Mouse (Mus musculus) forebrain, embryonic 16.5 days (tissue): ENCODE results near the gene Nr2f2. TPM values are rescaled to one million over a fixed set of nuclear protein-coding genes. Genes with fewer than 3 reads are reported as not detected.
A peak's percentile ranks its signal among the peaks of the same experiment; 100 is the strongest.

Source experiments
- ATAC-seq: fragments of 200-750 bp; cut with Nextera tagmentation; 2 replicates; pipeline ENCODE4 v1.8.0; 2017; ENCODE audit warnings: mild to moderate bottlenecking, moderate library complexity
- H3K27ac ChIP-seq: fragments of 300-500 bp; sonication (generic); 2 replicates; pipeline ENCODE4 v1.5.1; 2014; ENCODE audit warnings: low read length, control low read depth
- H3K27me3 ChIP-seq: fragments of 300-500 bp; sonication (generic); replicated peaks from 2 replicates; pipeline ENCODE4 v1.6.1; 2014; ENCODE audit warnings: low read length; ENCODE audit not compliant: control insufficient read depth, insufficient read depth
- H3K36me3 ChIP-seq: fragments of 300-500 bp; sonication (generic); 2 replicates; pipeline ENCODE4 v1.6.1; 2014; ENCODE audit not compliant: control insufficient read depth, insufficient read depth
- H3K4me1 ChIP-seq: fragments of 300-500 bp; sonication (generic); replicated peaks from 2 replicates; pipeline ENCODE4 v1.6.1; 2014; ENCODE audit warnings: low read length; ENCODE audit not compliant: control insufficient read depth, insufficient read depth
- H3K4me2 ChIP-seq: fragments of 300-500 bp; sonication (generic); 2 replicates; pipeline ENCODE4 v1.6.1; 2014; ENCODE audit warnings: mild to moderate bottlenecking, low read length, control low read depth
- H3K4me3 ChIP-seq: fragments of 300-500 bp; sonication (generic); replicated peaks from 2 replicates; pipeline ENCODE4 v1.5.1; 2014; ENCODE audit warnings: mild to moderate bottlenecking, low read length, control low read depth
- H3K9ac ChIP-seq: fragments of 300-500 bp; sonication (generic); replicated peaks from 2 replicates; pipeline ENCODE4 v1.6.1; 2014; ENCODE audit warnings: low read depth, low read length, control low read depth
- H3K9me3 ChIP-seq: fragments of 300-500 bp; sonication (generic); 2 replicates; pipeline ENCODE4 v1.6.1; 2016; ENCODE audit warnings: low read length; ENCODE audit not compliant: control insufficient read depth
- WGBS: fragments of 180-500 bp; shearing (Covaris S2); extraction: QIAGEN DNeasy Blood & Tissue Kit; methylation state at CpG from one replicate; pipeline ENCODE4 v1.1.7; 2014; 5-methylcytosine and 5-hydroxymethylcytosine counted together
- polyA plus RNA-seq: library from polyadenylated mRNA; unstranded; fragments of >200 nt; fragmentation: Nextera tagmentation; extraction: Ambion mirVana; gene quantifications from 2 replicates; pipeline ENCODE4 v1.2.1, GENCODE M21; 2015

The Nr2f2 gene
- polyA plus RNA-seq, 1 experiment from 2014 or later: 88.4 TPM

- H3K9me3 ChIP-seq: no peaks in the 10 kb centered on the region
- peak overlapping the region; percentile 34 for H3K4me2 ChIP-seq
- peak overlapping the region; percentile 27 for H3K4me3 ChIP-seq
- H3K36me3 ChIP-seq: no peaks in the 10 kb centered on the region
- peaks cover 78% of the 10 kb centered on the region for H3K27me3 ChIP-seq
- peak; percentile 24; the same call in 1 of the 2 replicates for ATAC-seq
- H3K9ac ChIP-seq: peak overlapping the region; percentile 46
- 2% methylated on average over 37 of the region's 37 CpGs for WGBS
- peaks cover 4% of the 10 kb centered on the region; the same call in 1 of the 2 replicates for H3K4me1 ChIP-seq
- H3K27ac ChIP-seq: peak overlapping the region; percentile 19; the same call in 1 of the 2 replicates
Measured at GRCm38 (mm10) chr7:70337581-70338264, 28.8 kb downstream of the Nr2f2 start.

DNA sequence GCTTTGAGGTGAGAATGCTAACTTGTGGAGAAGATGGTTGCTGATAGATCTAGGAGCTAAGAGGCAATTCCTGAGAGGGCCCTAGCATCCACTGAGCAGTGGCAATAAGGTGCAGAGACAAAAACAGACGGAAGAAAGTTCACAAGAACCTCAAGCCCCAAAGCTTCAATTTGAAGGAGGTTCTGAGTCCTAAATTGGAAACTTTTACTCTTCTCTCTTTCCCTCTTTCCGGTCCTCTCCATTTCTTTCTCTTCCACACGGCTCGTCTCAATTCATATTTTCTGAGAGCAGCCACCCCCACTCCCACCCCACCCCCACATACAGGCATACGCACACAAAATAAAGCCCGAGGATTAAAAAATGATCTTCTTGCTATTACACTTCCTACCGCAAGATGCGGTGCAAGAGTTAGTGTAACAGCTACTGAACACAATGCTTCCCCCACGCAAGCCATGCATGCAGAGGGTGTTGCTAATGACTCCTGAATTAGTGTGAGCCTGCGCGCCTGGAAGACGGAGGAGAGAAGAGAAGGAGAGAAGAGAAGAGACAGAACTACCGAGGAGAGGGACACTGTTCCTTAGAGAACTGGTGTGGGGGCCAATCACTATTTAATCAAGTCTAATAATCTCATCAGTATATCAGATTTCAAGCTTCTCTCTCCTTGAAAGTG is 29.8 kb downstream of the Nr2f2 start:
- no peak overlapping the region for H3K9ac ChIP-seq
- H3K27me3 ChIP-seq: peaks cover 81% of the 10 kb centered on the region
- no peaks in the 10 kb centered on the region for H3K9me3 ChIP-seq
- WGBS: 12% methylated on average over 13 of the region's 13 CpGs
- no peak overlapping the region for H3K4me3 ChIP-seq
- H3K27ac ChIP-seq: no peak overlapping the region
- 0 out of 2 replicates have a peak, but pooled peaks have one; percentile 34 for ATAC-seq
- no peaks in the 10 kb centered on the region for H3K36me3 ChIP-seq
- no peak overlapping the region for H3K4me2 ChIP-seq
- peaks cover 8% of the 10 kb centered on the region; the same call in 1 of the 2 replicates for H3K4me1 ChIP-seq

DNA sequence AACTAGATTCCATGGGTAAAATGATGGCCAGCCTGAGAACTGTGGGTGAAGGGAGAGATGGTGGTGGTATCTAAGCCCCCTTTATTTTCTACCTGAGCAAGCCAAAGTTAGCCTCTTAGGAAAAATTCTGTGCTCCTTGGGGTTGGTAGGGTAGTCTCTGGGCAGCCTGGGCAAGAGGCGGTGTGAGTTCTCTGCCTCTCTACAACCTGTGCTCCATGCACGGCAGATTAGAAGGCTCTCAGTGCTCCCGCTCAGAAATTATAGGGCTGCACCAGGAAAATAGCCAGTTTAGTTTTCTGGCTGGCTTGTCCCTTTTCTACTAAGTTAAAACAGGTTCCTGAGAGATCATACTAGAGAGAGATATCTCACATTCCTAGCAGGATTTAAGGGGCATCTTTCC is 30.4 kb downstream of the Nr2f2 start:
- no peak overlapping the region for H3K27ac ChIP-seq
- no peak overlapping the region for H3K4me3 ChIP-seq
- H3K27me3 ChIP-seq: peaks cover 78% of the 10 kb centered on the region
- H3K9ac ChIP-seq: no peak overlapping the region
- peaks cover 14% of the 10 kb centered on the region; the same call in 1 of the 2 replicates for H3K4me1 ChIP-seq
- no peak for ATAC-seq
- no peak overlapping the region for H3K4me2 ChIP-seq
- 12% methylated on average over 3 of the region's 3 CpGs for WGBS
- no peaks in the 10 kb centered on the region for H3K36me3 ChIP-seq
- no peaks in the 10 kb centered on the region for H3K9me3 ChIP-seq

- H3K9me3 ChIP-seq: no peaks in the 10 kb centered on the region
- peaks cover 77% of the 10 kb centered on the region for H3K27me3 ChIP-seq
- H3K4me1 ChIP-seq: peaks cover 19% of the 10 kb centered on the region; the same call in 1 of the 2 replicates
- no peak overlapping the region for H3K4me3 ChIP-seq
- H3K27ac ChIP-seq: peak overlapping the region; percentile 39; the same call in 1 of the 2 replicates
- 10% methylated on average over 7 of the region's 7 CpGs for WGBS
- no peak overlapping the region for H3K9ac ChIP-seq
- no peak for ATAC-seq
- no peak overlapping the region for H3K4me2 ChIP-seq
- H3K36me3 ChIP-seq: no peaks in the 10 kb centered on the region
Measured at GRCm38 (mm10) chr7:70335411-70335810, 31.1 kb downstream of the Nr2f2 start.

GRCm38 (mm10) chr7:70334836-70335235 is 31.7 kb downstream of the Nr2f2 start:
- H3K4me2 ChIP-seq: peak overlapping the region; percentile 41
- peaks cover 22% of the 10 kb centered on the region; the same call in 1 of the 2 replicates for H3K4me1 ChIP-seq
- H3K9ac ChIP-seq: no peak overlapping the region
- H3K4me3 ChIP-seq: 0 out of 2 replicates have a peak overlapping the region, but pooled peaks have one; percentile 10
- ATAC-seq: peak; percentile 68
- peak overlapping the region; percentile 49; the same call in 1 of the 2 replicates for H3K27ac ChIP-seq
- no peaks in the 10 kb centered on the region for H3K9me3 ChIP-seq
- H3K27me3 ChIP-seq: peaks cover 76% of the 10 kb centered on the region
- 2% methylated on average over 17 of the region's 17 CpGs for WGBS
- H3K36me3 ChIP-seq: no peaks in the 10 kb centered on the region

DNA sequence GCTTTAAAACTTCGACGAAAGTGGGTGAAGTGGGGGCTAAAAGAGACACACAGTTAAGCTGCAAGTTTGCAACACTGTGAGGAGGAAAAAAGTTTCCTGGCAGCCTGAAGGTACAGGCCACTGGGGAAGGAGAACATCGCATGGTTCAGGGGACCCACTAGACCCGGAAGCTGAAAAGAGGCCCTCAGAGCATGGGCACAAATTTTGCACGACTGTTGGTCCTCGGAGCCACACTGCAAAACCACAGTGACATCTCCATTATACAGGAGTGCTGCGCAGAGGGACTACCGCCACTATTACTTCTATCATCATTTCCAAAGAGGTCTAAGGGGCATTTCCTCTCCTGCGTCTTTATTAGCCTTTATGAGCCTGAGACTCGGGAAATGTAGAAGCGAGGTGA is 32.7 kb downstream of the Nr2f2 start:
- Histone ChIP-seq H3K4me2 (no peak overlapping the region), H3K9me3 (no peaks in the 10 kb centered on the region), H3K27me3 (peaks cover 79% of the 10 kb centered on the region), H3K4me3 (no peak overlapping the region), H3K36me3 (no peaks in the 10 kb centered on the region), H3K4me1 (peaks cover 22% of the 10 kb centered on the region; the same call in 1 of the 2 replicates), H3K9ac (no peak overlapping the region), H3K27ac (no peak overlapping the region)
- ATAC-seq: no peak
- 9% methylated on average over 11 of the region's 11 CpGs for WGBS

- no peak overlapping the region for H3K4me3 ChIP-seq
- H3K27ac ChIP-seq: peak overlapping the region; percentile 48; the same call in 1 of the 2 replicates
- no peak overlapping the region for H3K9ac ChIP-seq
- H3K4me1 ChIP-seq: peaks cover 22% of the 10 kb centered on the region; the same call in 1 of the 2 replicates
- no peak overlapping the region for H3K4me2 ChIP-seq
- ATAC-seq: no peak
- no peaks in the 10 kb centered on the region for H3K9me3 ChIP-seq
- no peaks in the 10 kb centered on the region for H3K36me3 ChIP-seq
- WGBS: 9% methylated on average over 14 of the region's 14 CpGs
- H3K27me3 ChIP-seq: peaks cover 74% of the 10 kb centered on the region
Measured at GRCm38 (mm10) chr7:70332926-70333664, 33.4 kb downstream of the Nr2f2 start.

GRCm38 (mm10) chr7:70332064-70332850 is 34.3 kb downstream of the Nr2f2 start:
- Histone ChIP-seq H3K27ac (peak overlapping the region; percentile 48), H3K9me3 (no peaks in the 10 kb centered on the region), H3K4me3 (peak overlapping the region; percentile 33), H3K27me3 (peaks cover 74% of the 10 kb centered on the region), H3K9ac (peak overlapping the region; percentile 4), H3K4me1 (peaks cover 22% of the 10 kb centered on the region; the same call in 1 of the 2 replicates), H3K36me3 (no peaks in the 10 kb centered on the region), H3K4me2 (peak overlapping the region; percentile 32)
- ATAC-seq: peak; percentile 5; the same call in 1 of the 2 replicates
- 4% methylated on average over 26 of the region's 26 CpGs for WGBS
